Mouse (Mus musculus): ENCODE measurements around the gene Sbk1. TPM values are rescaled to one million over a fixed set of nuclear protein-coding genes. Genes with fewer than 3 reads are reported as not detected.
"Not testable (repeated sequence)": the region's sequence is repeated elsewhere in the genome, so short reads cannot be mapped to it uniquely, and the experiment has no call there.

Gene Sbk1
- polyA plus RNA-seq, 2 experiments from 2014 or later, result 4.1 to 5.6 TPM

DNA sequence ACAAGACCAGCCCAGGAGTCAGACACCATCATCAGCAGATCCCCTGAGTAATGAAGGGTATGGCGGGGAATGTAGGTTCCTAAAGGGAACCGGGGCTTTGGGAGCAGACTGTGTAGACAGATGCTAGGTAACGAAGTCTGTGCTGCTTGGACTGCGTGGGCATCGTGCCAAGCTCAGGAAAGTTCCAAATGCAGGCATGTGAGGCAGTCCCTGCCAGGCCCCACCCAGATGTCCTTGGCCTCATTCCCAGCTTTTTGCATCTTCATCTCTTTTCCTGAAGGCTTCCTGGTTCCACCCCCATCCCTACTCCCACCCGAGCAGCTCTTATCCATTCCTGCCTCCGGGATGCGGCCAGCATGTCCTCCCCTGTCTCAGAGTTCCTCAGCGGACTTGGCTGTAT, 6.5 kb upstream of the Sbk1 start:
- no peak for ATAC-seq

- no peak for ATAC-seq
Observed at GRCm38 (mm10) chr7:126266372-126266870, 6.0 kb upstream of the Sbk1 start.

GRCm38 (mm10) chr7:126267606-126268005, 4.8 kb upstream of the Sbk1 start:
- ATAC-seq, result no peak

DNA sequence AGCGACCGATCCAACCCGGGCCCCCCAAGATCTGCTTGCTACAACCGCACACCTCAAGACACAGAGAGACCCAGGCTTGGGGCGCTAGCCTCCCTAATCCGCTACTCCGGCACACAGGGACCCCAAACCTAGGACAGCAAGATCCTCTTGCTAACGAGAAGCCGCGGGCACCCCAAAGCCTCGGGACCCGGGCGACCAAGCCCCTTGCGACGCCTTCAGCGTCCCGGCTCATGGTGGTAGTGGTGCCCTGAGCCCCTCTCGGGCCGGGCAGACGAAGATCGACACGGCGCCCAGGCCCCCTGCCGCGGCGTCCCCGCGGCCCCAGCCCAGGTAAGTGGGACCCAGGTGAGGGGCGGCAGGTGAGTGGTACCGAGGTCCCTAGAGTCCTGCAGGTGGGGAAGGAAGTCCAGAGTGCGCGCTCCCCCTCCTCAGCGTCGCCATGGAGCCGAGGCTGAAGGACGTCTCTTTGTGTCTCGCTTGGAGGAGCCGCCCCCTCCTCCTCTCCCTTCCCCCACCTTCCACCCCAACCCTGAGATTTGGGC, 422 bp downstream of the Sbk1 start:
- peak; percentile 10 for ATAC-seq

DNA sequence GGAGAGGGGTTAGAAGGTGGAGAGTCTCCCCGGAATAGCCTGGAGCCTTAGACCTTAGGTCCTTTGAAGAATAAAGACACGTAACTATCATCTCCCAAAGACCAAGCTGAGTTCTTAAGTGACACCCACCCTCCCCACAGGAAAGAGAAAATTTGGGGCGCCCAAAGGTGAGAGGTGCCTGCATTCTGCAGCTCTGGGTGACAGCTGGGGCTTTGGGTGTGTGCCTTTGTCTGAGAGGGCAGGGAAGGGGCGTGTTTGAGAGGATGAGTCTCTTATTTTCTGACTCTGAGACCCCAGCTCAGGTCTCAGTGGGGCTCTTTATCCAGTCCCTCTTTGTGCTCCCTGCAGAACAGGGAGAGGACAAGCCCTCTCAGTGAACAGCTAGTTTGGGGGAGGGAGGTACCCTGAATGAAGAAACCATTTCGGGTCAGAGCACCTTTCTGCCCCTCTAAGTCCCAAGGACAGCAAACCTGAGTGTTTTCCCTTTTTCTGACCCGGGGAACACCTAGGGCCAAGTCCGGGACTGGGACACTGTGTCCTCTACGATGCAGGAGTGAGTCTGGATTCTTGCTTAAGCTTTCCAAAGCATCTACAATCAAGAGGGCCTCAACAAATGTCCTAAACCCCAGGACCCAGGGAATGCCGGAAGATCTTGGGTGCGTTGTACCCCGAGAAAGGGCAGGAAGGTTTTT, 1.1 kb downstream of the Sbk1 start:
- ATAC-seq, result no peak

DNA sequence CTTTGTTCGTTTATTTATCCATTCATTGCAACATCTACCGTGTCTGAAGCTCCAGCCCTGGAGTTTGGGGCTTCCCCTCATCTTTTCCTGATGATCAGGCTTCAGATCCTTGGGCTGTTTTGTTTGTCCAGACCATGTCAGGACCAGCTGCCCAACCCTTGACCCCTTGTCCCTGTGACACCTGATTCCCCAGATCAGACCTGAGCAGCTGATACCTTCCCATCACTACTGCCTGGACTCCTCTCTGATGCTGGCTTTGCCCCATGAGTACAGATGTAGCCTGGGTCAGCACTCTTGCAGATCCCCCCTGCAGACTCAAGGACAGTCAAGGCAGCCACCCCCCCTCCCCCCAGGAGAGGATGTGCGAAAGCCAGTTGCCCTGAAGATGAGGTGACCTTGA, 1.7 kb downstream of the Sbk1 start:
- ATAC-seq, result no peak

GRCm38 (mm10) chr7:126274626-126275025, 2.2 kb downstream of the Sbk1 start:
- no peak for ATAC-seq

DNA sequence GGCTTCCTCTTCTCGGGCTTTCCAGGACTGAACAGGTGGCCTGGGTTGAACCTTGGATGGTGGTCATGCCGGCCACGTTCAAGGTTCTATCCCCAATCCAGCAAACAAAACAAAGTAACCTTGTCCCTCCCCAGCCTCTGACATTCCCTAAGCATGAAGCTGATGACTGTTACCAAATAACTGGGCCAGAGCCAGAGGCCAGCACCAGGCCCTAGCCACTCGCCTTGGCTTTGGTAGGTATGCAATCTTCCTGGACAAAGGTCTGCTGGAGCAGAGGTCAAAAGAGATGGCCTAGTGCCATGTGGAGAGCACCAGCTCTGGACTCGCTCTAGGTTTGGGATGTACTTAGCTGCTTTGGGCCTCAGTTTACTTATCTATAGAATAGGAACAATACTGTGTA, 3.3 kb downstream of the Sbk1 start:
- ATAC-seq, result no peak

DNA sequence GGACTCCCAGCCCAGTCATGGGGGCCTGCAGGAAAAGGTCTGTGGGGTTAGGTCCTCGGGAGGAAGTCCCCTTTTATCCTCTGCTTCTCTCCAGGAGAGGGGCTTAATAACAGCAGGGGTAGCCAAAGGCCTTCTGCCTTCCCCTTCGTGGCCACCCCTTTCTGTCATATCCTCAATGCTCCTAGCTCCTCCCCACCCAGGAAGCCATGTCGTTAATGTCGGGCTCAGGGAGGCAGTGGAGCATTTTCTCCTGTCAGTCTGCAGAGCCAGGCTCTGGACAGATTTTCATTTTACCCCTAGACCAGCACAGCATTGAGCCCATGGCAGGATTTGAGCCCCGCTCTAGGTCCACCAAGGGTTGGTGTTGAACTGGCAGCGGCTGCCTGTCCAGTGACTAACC, 3.9 kb downstream of the Sbk1 start:
- no peak for ATAC-seq

GRCm38 (mm10) chr7:126277536-126278295, 5.3 kb downstream of the Sbk1 start:
- ATAC-seq, result no peak

- ATAC-seq, result no peak
Observed at GRCm38 (mm10) chr7:126278799-126279198, 6.4 kb downstream of the Sbk1 start.

- no peak for ATAC-seq
Observed at GRCm38 (mm10) chr7:126279774-126280482, 7.5 kb downstream of the Sbk1 start.

- ATAC-seq, result no peak
Observed at GRCm38 (mm10) chr7:126280696-126281095, 8.3 kb downstream of the Sbk1 start.

DNA sequence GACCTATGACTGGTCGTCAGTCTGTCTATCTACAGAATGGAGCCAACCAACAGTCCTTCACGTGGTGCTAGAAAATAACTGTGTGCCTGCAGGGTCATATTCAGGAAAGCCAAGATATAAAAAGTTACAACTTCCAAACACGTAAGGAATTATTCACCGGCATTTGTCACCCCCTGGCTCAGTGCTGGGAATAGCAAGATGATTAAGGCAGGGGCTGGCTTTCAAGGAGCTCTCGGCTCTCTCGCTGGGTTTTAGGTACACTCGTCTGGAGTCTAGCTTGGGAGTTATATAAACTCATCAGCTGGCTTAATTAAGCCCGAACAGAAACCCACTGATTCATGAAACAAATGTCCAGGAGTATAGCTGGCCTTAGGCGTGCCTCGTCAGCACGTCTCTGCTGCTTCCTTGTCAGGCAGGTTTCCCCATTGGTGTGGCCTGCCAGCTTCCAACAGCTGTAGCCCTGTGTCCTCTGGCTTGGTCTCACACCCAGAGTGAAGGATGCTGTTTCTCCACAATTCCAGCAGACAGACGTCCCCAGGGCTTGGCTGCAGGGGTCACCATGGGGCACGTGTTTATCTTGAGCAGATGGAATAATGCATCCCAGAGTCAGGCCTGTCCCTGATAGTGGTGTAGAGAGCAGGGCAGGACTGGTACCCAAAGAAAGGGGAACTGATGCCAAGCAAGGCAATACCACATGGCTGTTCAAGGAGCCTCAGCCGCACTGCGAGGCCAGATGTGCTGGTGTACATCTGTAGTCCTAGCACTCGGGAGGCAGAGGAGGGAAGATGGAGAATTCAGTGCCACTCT, 9.7 kb downstream of the Sbk1 start:
- ATAC-seq, result no peak

DNA sequence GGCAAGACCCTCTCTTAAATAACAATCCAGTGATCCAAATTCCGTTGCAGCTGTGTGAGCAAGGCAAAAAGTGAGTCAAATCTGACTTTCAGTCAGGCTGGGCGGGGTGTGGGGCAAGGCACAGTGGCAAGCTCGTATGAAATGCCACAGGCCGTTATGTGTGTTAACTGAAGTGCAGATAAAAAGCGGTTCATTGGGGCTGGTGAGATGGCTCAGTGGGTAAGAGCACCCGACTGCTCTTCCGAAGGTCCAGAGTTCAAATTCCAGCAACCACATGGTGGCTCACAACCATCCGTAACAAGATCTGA, 10.2 kb downstream of the Sbk1 start:
- ATAC-seq, result not testable (repeated sequence)

DNA sequence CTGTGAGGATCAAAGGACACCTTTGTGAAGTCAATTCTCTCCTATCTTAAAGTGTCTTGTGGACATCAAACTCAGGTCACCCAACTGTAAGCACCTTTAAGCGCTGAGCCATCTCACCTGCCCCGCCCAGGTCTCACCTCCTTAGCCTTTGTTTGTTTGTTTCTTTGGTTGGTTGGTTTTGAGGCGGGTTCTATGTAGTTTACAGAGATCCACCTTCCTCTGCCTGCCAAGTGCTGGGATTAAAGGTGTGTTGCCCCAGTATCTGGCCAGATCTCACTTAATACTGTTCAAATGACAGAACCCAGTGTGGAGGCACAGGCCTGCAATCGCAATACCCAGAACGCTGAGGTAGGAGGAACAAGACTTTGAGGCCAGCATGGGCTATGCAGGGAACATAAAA, 11.6 kb downstream of the Sbk1 start:
- no peak for ATAC-seq

- no peak for ATAC-seq
Observed at GRCm38 (mm10) chr7:126284441-126284840, 12.0 kb downstream of the Sbk1 start.

DNA sequence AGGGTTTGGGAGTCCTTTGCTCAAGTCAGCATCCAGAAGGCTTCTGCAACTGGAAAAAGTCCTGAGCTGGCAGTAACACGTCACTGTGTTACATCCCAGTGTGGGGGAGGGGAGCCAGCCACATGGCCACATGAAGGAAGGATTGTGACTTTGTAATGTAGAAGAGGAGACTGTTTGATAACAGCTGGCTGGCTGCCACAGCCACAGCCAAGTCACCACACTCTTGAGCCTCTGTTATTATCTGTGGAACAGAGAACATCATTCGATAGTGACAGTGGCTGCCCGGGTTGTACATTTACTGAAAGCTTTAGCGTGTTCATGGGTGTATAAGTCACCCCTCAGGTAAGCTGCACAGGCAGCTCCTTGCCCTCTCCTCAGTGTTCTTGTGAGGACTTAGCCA, 12.4 kb downstream of the Sbk1 start:
- no peak for ATAC-seq

GRCm38 (mm10) chr7:126285293-126286211, 13.1 kb downstream of the Sbk1 start:
- ATAC-seq, result peak; percentile 87

DNA sequence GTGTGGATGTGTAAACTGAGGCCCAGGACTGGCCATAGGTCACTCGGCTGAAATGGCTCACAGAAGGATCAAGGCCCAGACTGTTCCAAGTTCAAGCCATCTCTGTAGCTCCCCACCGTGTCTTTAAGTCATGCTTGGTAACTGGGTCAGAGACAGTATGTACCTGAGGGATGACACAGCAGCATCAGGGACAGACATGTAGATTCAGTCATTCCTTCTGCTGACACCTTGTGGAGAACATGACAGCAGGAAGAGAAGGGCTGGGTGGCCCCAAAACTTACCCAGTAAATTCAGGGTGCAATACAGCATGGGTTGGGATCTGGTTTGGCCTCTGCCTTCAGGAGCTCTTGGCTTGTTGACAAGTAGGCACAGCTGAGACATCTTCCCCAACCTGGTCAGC, 13.9 kb downstream of the Sbk1 start:
- ATAC-seq, result no peak

- ATAC-seq, result no peak
Observed at GRCm38 (mm10) chr7:126287493-126288103, 15.2 kb downstream of the Sbk1 start.
